ENCODE assay signal across 28 mouse cellular contexts in the genomic region with DNA sequence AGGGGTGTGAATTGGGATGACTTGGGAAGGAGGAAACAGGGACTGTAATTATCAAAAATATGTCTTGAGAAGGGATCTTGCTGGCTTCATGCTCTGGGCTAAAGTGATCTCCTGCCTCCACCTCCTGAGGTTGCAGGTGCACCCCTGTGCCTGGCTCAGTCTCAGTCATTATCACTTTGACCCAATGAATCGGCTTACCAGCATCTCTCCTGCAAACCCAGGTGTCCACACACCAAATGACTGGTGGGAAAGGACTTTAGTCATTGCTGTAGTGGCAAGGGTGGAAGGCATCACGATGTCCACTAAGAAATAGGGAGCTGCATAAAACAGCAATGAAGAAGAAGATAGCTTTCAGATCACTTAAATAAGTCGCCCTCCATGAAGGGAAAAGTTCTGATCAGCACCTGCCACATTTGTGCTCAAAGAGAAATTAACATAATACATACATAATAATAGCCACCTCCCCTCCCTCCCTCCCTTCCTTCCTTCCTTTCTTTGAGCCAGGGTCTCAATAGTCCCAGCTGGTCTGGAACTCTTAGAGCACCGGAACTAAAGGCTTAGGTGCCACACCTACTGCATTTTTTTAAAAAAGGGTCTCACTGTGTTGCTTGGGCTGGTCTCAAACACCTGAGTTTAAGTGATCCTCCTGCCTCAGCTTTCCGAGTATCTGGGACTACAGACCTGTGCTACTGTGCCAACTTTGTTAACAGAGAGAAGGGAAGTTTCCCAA. TPM values are rescaled to one million over a fixed set of nuclear protein-coding genes. Genes with fewer than 3 reads are reported as not detected.
DNase-seq lines count a peak whose midpoint lies in the region; ATAC-seq and TF ChIP-seq lines count a peak whose summit lies in the region.
"Had no signal": no experiment of that assay in that cellular context is flagged by ENCODE, and none has a peak within 500 bp of the region (broad histone marks: within the 10 kb centered on the region; RNA-seq: fewer than 3 reads in every experiment).

No protein-coding gene starts in this region.

- no peak for TF ChIP-seq CTCF in heart, postnatal 0 days (IDR thresholded peaks at IDR 0.05; ENCODE audit: low read depth)
- TF ChIP-seq CTCF in midbrain, postnatal 0 days (IDR thresholded peaks at IDR 0.05), result no peak
- no peak for TF ChIP-seq CTCF in MEL (IDR thresholded peaks at IDR 0.05 in 2 of 3, conservative IDR thresholded peaks at IDR 0.05 in 1 of 3; ENCODE audit: control insufficient read depth in 1 of 3, insufficient read depth in 1 of 3, low read depth in 2 of 3, low read length in 3 of 3, poor library complexity in 1 of 3, severe bottlenecking in 1 of 3)
- TF ChIP-seq CTCF in intestine, postnatal 0 days (IDR thresholded peaks at IDR 0.05; ENCODE audit: low read depth), result no peak

- no peaks in the 10 kb centered on the region for H3K79me2 ChIP-seq in MEL (ENCODE audit: control insufficient read depth, insufficient read depth, low read length, poor library complexity)

- H3K27me3 ChIP-seq in heart, postnatal 0 days (ENCODE audit: control insufficient read depth, insufficient read depth, low read length), result peaks cover 7% of the 10 kb centered on the region
- H3K27me3 ChIP-seq in heart, embryonic 12.5 days (replicated peaks), result peaks cover 53% of the 10 kb centered on the region
- H3K27me3 ChIP-seq in midbrain, embryonic 14.5 days (ENCODE audit: control insufficient read depth, insufficient read depth, low read length), result no peaks in the 10 kb centered on the region; the same call in 1 of the 2 replicates
- no peaks in the 10 kb centered on the region for H3K27me3 ChIP-seq in midbrain, postnatal 0 days (ENCODE audit: insufficient read depth, low read length)
- H3K27me3 ChIP-seq in MEL (ENCODE audit: control insufficient read depth in 1 of 2, insufficient read depth in 2 of 2, low read length in 2 of 2), result no peaks in the 10 kb centered on the region
- no peaks in the 10 kb centered on the region for H3K27me3 ChIP-seq in intestine, postnatal 0 days (replicated peaks; ENCODE audit: control insufficient read depth, insufficient read depth, low read length)
- H3K27me3 ChIP-seq: lung, embryonic 15.5 days; Patski had no signal

- H3K36me3 ChIP-seq in heart, postnatal 0 days (replicated peaks; ENCODE audit: control insufficient read depth, insufficient read depth, low read length), result no peaks in the 10 kb centered on the region
- H3K36me3 ChIP-seq in heart, embryonic 12.5 days, result no peaks in the 10 kb centered on the region
- no peaks in the 10 kb centered on the region for H3K36me3 ChIP-seq in midbrain, embryonic 14.5 days (ENCODE audit: control insufficient read depth, insufficient read depth, low read length)
- H3K36me3 ChIP-seq in midbrain, postnatal 0 days (ENCODE audit: insufficient read depth, low read length), result peaks cover 4% of the 10 kb centered on the region; the same call in 1 of the 2 replicates
- peaks cover 0 to 3% of the 10 kb centered on the region in 2 experiments; a peak in 2 of 4 replicates for H3K36me3 ChIP-seq in MEL (ENCODE audit: control insufficient read depth in 1 of 2, insufficient read depth in 2 of 2, low read length in 2 of 2)
- H3K36me3 ChIP-seq in intestine, postnatal 0 days (ENCODE audit: control insufficient read depth, insufficient read depth), result no peaks in the 10 kb centered on the region
- H3K36me3 ChIP-seq: forebrain, embryonic 12.5 days; G1E; heart, embryonic 10.5 days; limb, embryonic 13.5 days; lung, embryonic 15.5 days; midbrain, embryonic 15.5 days; neural tube, embryonic 12.5 days had no signal

- WGBS in heart, postnatal 0 days, result 70% methylated on average over 5 of the region's 5 CpGs
- 57% methylated on average over 5 of the region's 5 CpGs for WGBS in heart, embryonic 12.5 days
- WGBS in midbrain, embryonic 14.5 days, result 52% methylated on average over 5 of the region's 5 CpGs
- 64% methylated on average over 5 of the region's 5 CpGs for WGBS in midbrain, postnatal 0 days
- WGBS in intestine, postnatal 0 days, result 66% methylated on average over 5 of the region's 5 CpGs

- no peak overlapping the region for H3K4me3 ChIP-seq in heart, postnatal 0 days (ENCODE audit: low read depth, low read length)
- H3K4me3 ChIP-seq in heart, embryonic 12.5 days, result no peak overlapping the region
- no peak overlapping the region for H3K4me3 ChIP-seq in midbrain, embryonic 14.5 days (replicated peaks; ENCODE audit: low read depth, low read length)
- no peak overlapping the region for H3K4me3 ChIP-seq in midbrain, postnatal 0 days (ENCODE audit: low read depth, low read length)
- H3K4me3 ChIP-seq in MEL (ENCODE audit: control insufficient read depth in 1 of 2, insufficient read depth in 1 of 2, low read depth in 2 of 2, low read length in 2 of 2), result peak overlapping the region; percentile 11 to 12; a peak in 1 of 4 replicates
- H3K4me3 ChIP-seq in intestine, postnatal 0 days (ENCODE audit: low read depth, low read length), result no peak overlapping the region
- H3K4me3 ChIP-seq: erythroblast, embryonic 14.5 days; forebrain, embryonic 12.5 days; heart, embryonic 10.5 days; limb, embryonic 13.5 days; lung, embryonic 15.5 days; midbrain, embryonic 15.5 days; neural tube, embryonic 12.5 days had no signal

- no peaks in the 10 kb centered on the region for H3K9me3 ChIP-seq in heart, postnatal 0 days (replicated peaks; ENCODE audit: control insufficient read depth, low read length)
- no peaks in the 10 kb centered on the region for H3K9me3 ChIP-seq in heart, embryonic 12.5 days (replicated peaks)
- H3K9me3 ChIP-seq in midbrain, embryonic 14.5 days (ENCODE audit: control insufficient read depth, low read length), result no peaks in the 10 kb centered on the region
- no peaks in the 10 kb centered on the region for H3K9me3 ChIP-seq in midbrain, postnatal 0 days (ENCODE audit: low read length)
- no peaks in the 10 kb centered on the region for H3K9me3 ChIP-seq in MEL (replicated peaks; ENCODE audit: insufficient read depth, low read length)
- no peaks in the 10 kb centered on the region for H3K9me3 ChIP-seq in intestine, postnatal 0 days (ENCODE audit: control insufficient read depth)
- H3K9me3 ChIP-seq: forebrain, embryonic 12.5 days; G1E; heart, embryonic 10.5 days; limb, embryonic 13.5 days; lung, embryonic 15.5 days; midbrain, embryonic 15.5 days; neural tube, embryonic 12.5 days had no signal

- ATAC-seq in heart, postnatal 0 days (ENCODE audit: insufficient read depth, low read depth), result no peak
- ATAC-seq in heart, embryonic 12.5 days (ENCODE audit: insufficient number of reproducible peaks, low FRiP score), result no peak
- ATAC-seq in midbrain, embryonic 14.5 days (ENCODE audit: low FRiP score, low TSS enrichment), result no peak
- ATAC-seq in midbrain, postnatal 0 days (ENCODE audit: low FRiP score), result no peak
- ATAC-seq in intestine, postnatal 0 days, result no peak
- ATAC-seq: forebrain, postnatal 0 days; midbrain, embryonic 15.5 days; Patski had no signal

- H3K27ac ChIP-seq in heart, postnatal 0 days (ENCODE audit: low read depth), result peak overlapping the region; percentile 50
- H3K27ac ChIP-seq in heart, embryonic 12.5 days (ENCODE audit: poor library complexity, severe bottlenecking), result no peak overlapping the region
- no peak overlapping the region for H3K27ac ChIP-seq in midbrain, embryonic 14.5 days (replicated peaks; ENCODE audit: low read depth, low read length)
- H3K27ac ChIP-seq in midbrain, postnatal 0 days (ENCODE audit: low read depth, low read length), result no peak overlapping the region
- no peak overlapping the region for H3K27ac ChIP-seq in MEL (ENCODE audit: control insufficient read depth, low read depth, low read length)
- peak overlapping the region; percentile 28; the same call in 1 of the 2 replicates for H3K27ac ChIP-seq in intestine, postnatal 0 days (ENCODE audit: low read depth, low read length)
- H3K27ac ChIP-seq: heart, embryonic 10.5 days; hindbrain, embryonic 14.5 days; limb, embryonic 13.5 days; lung, embryonic 15.5 days; midbrain, embryonic 15.5 days; neural tube, embryonic 12.5 days had no signal

- DNase-seq in heart, postnatal 0 days (ENCODE audit: low spot score), result no peak
- DNase-seq in midbrain, embryonic 14.5 days, result no peak
- DNase-seq in midbrain, postnatal 0 days (ENCODE audit: low spot score), result no peak
- no peak for DNase-seq in MEL (ENCODE audit: low read depth, low spot score)
- DNase-seq in right cerebral cortex, postnatal 25 days, result no peak
- no peak for DNase-seq in cerebellum, adult 11 months
- DNase-seq: cerebellum, adult 11-12 months; forebrain, postnatal 0 days; kidney, adult 2 months; kidney, postnatal 36 days; thymus, postnatal 4 days had no signal

- TF ChIP-seq RAD21 in MEL (IDR thresholded peaks at IDR 0.05; ENCODE audit: low read depth, low read length), result no peak

- H3K9ac ChIP-seq in heart, postnatal 0 days (replicated peaks; ENCODE audit: low read depth, low read length), result peak overlapping the region; percentile 21; the same call in 1 of the 2 replicates
- no peak overlapping the region for H3K9ac ChIP-seq in heart, embryonic 12.5 days
- 0 out of 2 replicates have a peak overlapping the region, but pooled peaks have one; percentile 12 for H3K9ac ChIP-seq in midbrain, embryonic 14.5 days (replicated peaks; ENCODE audit: low read length)
- H3K9ac ChIP-seq in midbrain, postnatal 0 days (replicated peaks; ENCODE audit: low read length, poor library complexity, severe bottlenecking), result no peak overlapping the region
- peak overlapping the region; percentile 45 for H3K9ac ChIP-seq in MEL (ENCODE audit: control insufficient read depth, low read depth, low read length, poor library complexity, severe bottlenecking)
- H3K9ac ChIP-seq in intestine, postnatal 0 days (ENCODE audit: low read depth, low read length), result 0 out of 2 replicates have a peak overlapping the region, but pooled peaks have one; percentile 7
- H3K9ac ChIP-seq: forebrain, embryonic 12.5 days; forebrain, postnatal 0 days; hindbrain, embryonic 14.5 days; limb, embryonic 13.5 days; lung, embryonic 15.5 days; midbrain, embryonic 15.5 days; neural tube, embryonic 12.5 days had no signal

- H3K4me1 ChIP-seq in heart, postnatal 0 days (ENCODE audit: control insufficient read depth, insufficient read depth), result peaks cover 24% of the 10 kb centered on the region
- peaks cover 24% of the 10 kb centered on the region for H3K4me1 ChIP-seq in heart, embryonic 12.5 days (replicated peaks)
- H3K4me1 ChIP-seq in midbrain, embryonic 14.5 days (ENCODE audit: control insufficient read depth, insufficient read depth, low read length), result peaks cover 15% of the 10 kb centered on the region
- peaks cover 8% of the 10 kb centered on the region; the same call in 1 of the 2 replicates for H3K4me1 ChIP-seq in midbrain, postnatal 0 days (ENCODE audit: insufficient read depth, low read length)
- peaks cover 2 to 19% of the 10 kb centered on the region in 2 experiments; a peak in 3 of 4 replicates for H3K4me1 ChIP-seq in MEL (ENCODE audit: control insufficient read depth in 1 of 2, insufficient read depth in 2 of 2, low read length in 2 of 2)
- peaks cover 4% of the 10 kb centered on the region; the same call in 1 of the 2 replicates for H3K4me1 ChIP-seq in intestine, postnatal 0 days (replicated peaks; ENCODE audit: control insufficient read depth, insufficient read depth, low read length)

- H3K4me2 ChIP-seq in heart, postnatal 0 days (ENCODE audit: low read depth, low read length), result no peak overlapping the region
- no peak overlapping the region for H3K4me2 ChIP-seq in heart, embryonic 12.5 days
- no peak overlapping the region for H3K4me2 ChIP-seq in midbrain, embryonic 14.5 days (ENCODE audit: low read length)
- H3K4me2 ChIP-seq in midbrain, postnatal 0 days (ENCODE audit: low read depth, low read length, poor library complexity, severe bottlenecking), result no peak overlapping the region
- peak overlapping the region; percentile 17; the same call in 1 of the 2 replicates for H3K4me2 ChIP-seq in intestine, postnatal 0 days (replicated peaks; ENCODE audit: low read depth)
- H3K4me2 ChIP-seq: forebrain, embryonic 12.5 days; hindbrain, embryonic 14.5 days; limb, embryonic 13.5 days; liver, embryonic 11.5 days; lung, embryonic 15.5 days; midbrain, embryonic 15.5 days; neural tube, embryonic 12.5 days had no signal

- TF ChIP-seq EP300 in heart, postnatal 0 days (IDR thresholded peaks at IDR 0.05; ENCODE audit: low read depth), result no peak
- TF ChIP-seq EP300 in MEL (IDR thresholded peaks at IDR 0.05; ENCODE audit: low read depth in 1 of 2, low read length in 2 of 2), result no peak

- no peak for TF ChIP-seq POLR2A in MEL (IDR thresholded peaks at IDR 0.05; ENCODE audit: control insufficient read depth in 1 of 2, insufficient read depth in 1 of 2, low read depth in 1 of 2, low read length in 2 of 2, poor library complexity in 1 of 2)

RNA-seq across cellular contexts. Expression of a gene that starts 5.4 kb away (rescaled TPM):
- 5.3 and 8.2 TPM in 2 replicates for total RNA-seq in heart, postnatal 0 days (2014; rRNA removed; ENCODE audit: low replicate concordance)
- polyA plus RNA-seq in heart, postnatal 0 days (2015; fragmentation: Nextera tagmentation; extraction: Ambion mirVana), result 3.0 and 3.5 TPM in 2 replicates
- polyA plus RNA-seq in heart, embryonic 12.5 days (2016; fragmentation: Nextera tagmentation; extraction: Ambion mirVana), result 0.79 and 1.2 TPM in 2 replicates
- 3.2 and 7.1 TPM in 2 replicates for polyA plus RNA-seq in midbrain, embryonic 14.5 days (2014; fragmentation: Nextera tagmentation; extraction: Ambion mirVana)
- 40.7 and 48.2 TPM in 2 replicates for total RNA-seq in midbrain, postnatal 0 days (2014; rRNA removed)
- polyA plus RNA-seq in midbrain, postnatal 0 days (2015; fragmentation: Nextera tagmentation; extraction: Ambion mirVana), result 7.0 and 8.3 TPM in 2 replicates
- total RNA-seq in MEL (2012; rRNA removed), result 0.29 and 0.54 TPM in 2 replicates
- polyA plus RNA-seq in MEL (2012; ENCODE audit: insufficient read depth in 1 of 2, insufficient read length in 2 of 2, low read depth in 1 of 2, low replicate concordance in 2 of 2, missing spikeins in 1 of 2), result 1 to 10 TPM in 1 of 2 experiments, not detected in 1; 2.2 TPM
- polyA plus RNA-seq in intestine, postnatal 0 days (2015; fragmentation: Nextera tagmentation; extraction: Ambion mirVana), result 7.2 and 7.8 TPM in 2 replicates
- total RNA-seq: common myeloid progenitor, adult 5-6 weeks; G1E; granulocyte monocyte progenitor cell, adult 5-6 weeks; hematopoietic stem cell, adult 5-6 weeks; megakaryocyte progenitor cell, adult 5-6 weeks had no signal
- polyA plus RNA-seq: erythroblast, embryonic 14.5 days had no signal

RNA-seq across cellular contexts. Expression of a gene that starts 41.5 kb away (rescaled TPM):
- total RNA-seq in heart, postnatal 0 days (2014; rRNA removed; ENCODE audit: low replicate concordance), result 21.4 and 46.9 TPM in 2 replicates
- polyA plus RNA-seq in heart, postnatal 0 days (2015; fragmentation: Nextera tagmentation; extraction: Ambion mirVana), result 79.3 and 88.3 TPM in 2 replicates
- polyA plus RNA-seq in heart, embryonic 12.5 days (2016; fragmentation: Nextera tagmentation; extraction: Ambion mirVana), result 56.4 and 60.4 TPM in 2 replicates
- polyA plus RNA-seq in midbrain, embryonic 14.5 days (2014; fragmentation: Nextera tagmentation; extraction: Ambion mirVana), result 101 and 104 TPM in 2 replicates
- total RNA-seq in midbrain, postnatal 0 days (2014; rRNA removed), result 26.2 and 39.2 TPM in 2 replicates
- polyA plus RNA-seq in midbrain, postnatal 0 days (2015; fragmentation: Nextera tagmentation; extraction: Ambion mirVana), result 63.8 and 73.7 TPM in 2 replicates
- 40.6 and 44.0 TPM in 2 replicates for total RNA-seq in MEL (2012; rRNA removed)
- 10 to 100 TPM in 1 of 2 experiments, not detected in 1; 51.0 TPM for polyA plus RNA-seq in MEL (2012; ENCODE audit: insufficient read depth in 1 of 2, insufficient read length in 2 of 2, low read depth in 1 of 2, low replicate concordance in 2 of 2, missing spikeins in 1 of 2)
- 53.2 and 56.6 TPM in 2 replicates for polyA plus RNA-seq in intestine, postnatal 0 days (2015; fragmentation: Nextera tagmentation; extraction: Ambion mirVana)

Comparison
In these comparisons a context has a peak if more than half of its experiments do, and no peak if none do; other contexts are left out.
1. H3K27ac ChIP-seq: peak in heart, postnatal 0 days (single experiment) and intestine, postnatal 0 days (single experiment); none in heart, embryonic 12.5 days (single experiment), midbrain, embryonic 14.5 days (single experiment), midbrain, postnatal 0 days (single experiment) and MEL (single experiment).
2. H3K9ac ChIP-seq: peak in heart, postnatal 0 days (single experiment), midbrain, embryonic 14.5 days (single experiment), MEL (single experiment) and intestine, postnatal 0 days (single experiment); none in heart, embryonic 12.5 days (single experiment) and midbrain, postnatal 0 days (single experiment).
3. H3K4me3 ChIP-seq: peak in MEL (2 of 2); none in heart, postnatal 0 days (single experiment), heart, embryonic 12.5 days (single experiment), midbrain, embryonic 14.5 days (single experiment), midbrain, postnatal 0 days (single experiment) and intestine, postnatal 0 days (single experiment).